ENCODE assay signal across 16 mouse cellular contexts in genomic region chr2:63105971-63106370, GRCm38 (mm10).
"Had no signal": no experiment of that assay in that cellular context is flagged by ENCODE, and none has a peak within 500 bp of the region (broad histone marks: within the 10 kb centered on the region; RNA-seq: fewer than 3 reads in every experiment).

No protein-coding gene starts in this region.

- H3K4me1 ChIP-seq: neural tube, embryonic 12.5 days; neural tube, embryonic 13.5 days; stomach, embryonic 15.5 days had no signal

- DNase-seq: retina, postnatal 1 day; right cerebral cortex, adult 18-20 months; right cerebral cortex, postnatal 14 days; right cerebral cortex, postnatal 25 days; right cerebral cortex, postnatal 4 days; spleen, adult 18-20 months; thymus, adult 18-20 months; thymus, adult 2 months; thymus, postnatal 14 days; thymus, postnatal 25 days; thymus, postnatal 36 days; thymus, postnatal 4 days had no signal

- H3K36me3 ChIP-seq: neural tube, embryonic 12.5 days; neural tube, embryonic 13.5 days; stomach, embryonic 15.5 days had no signal

- H3K4me3 ChIP-seq: neural tube, embryonic 12.5 days; neural tube, embryonic 13.5 days; stomach, embryonic 15.5 days had no signal

- H3K4me2 ChIP-seq: neural tube, embryonic 12.5 days; neural tube, embryonic 13.5 days; stomach, embryonic 15.5 days had no signal

- H3K9ac ChIP-seq: neural tube, embryonic 12.5 days; neural tube, embryonic 13.5 days; stomach, embryonic 15.5 days had no signal

- H3K27me3 ChIP-seq: neural tube, embryonic 12.5 days; neural tube, embryonic 13.5 days; stomach, embryonic 15.5 days had no signal

- H3K27ac ChIP-seq: neural tube, embryonic 12.5 days; neural tube, embryonic 13.5 days; stomach, embryonic 15.5 days; stomach, postnatal 0 days had no signal

- H3K9me3 ChIP-seq: neural tube, embryonic 12.5 days; neural tube, embryonic 13.5 days; stomach, embryonic 15.5 days had no signal
